8 mouse cellular contexts compared by ENCODE assay signal in genomic region chr10:80160455-80161371, GRCm38 (mm10). TPM values are rescaled to one million over a fixed set of nuclear protein-coding genes. Genes with fewer than 3 reads are reported as not detected.
DNase-seq lines count a peak whose midpoint lies in the region; ATAC-seq lines count a peak whose summit lies in the region.

No protein-coding gene starts in this region.

- H3K27me3 ChIP-seq in embryonic facial prominence, embryonic 13.5 days, result no peaks in the 10 kb centered on the region
- no peaks in the 10 kb centered on the region for H3K27me3 ChIP-seq in heart, embryonic 12.5 days (replicated peaks)
- no peaks in the 10 kb centered on the region for H3K27me3 ChIP-seq in kidney, embryonic 16.5 days (ENCODE audit: insufficient read depth, low read length)

- peak overlapping the region; percentile 76 for H3K4me2 ChIP-seq in embryonic facial prominence, embryonic 13.5 days
- H3K4me2 ChIP-seq in heart, embryonic 12.5 days, result peak overlapping the region; percentile 86
- peak overlapping the region; percentile 66 for H3K4me2 ChIP-seq in kidney, embryonic 16.5 days (replicated peaks; ENCODE audit: low read depth, low read length)

- peaks cover 20% of the 10 kb centered on the region for H3K36me3 ChIP-seq in embryonic facial prominence, embryonic 13.5 days
- peaks cover 22% of the 10 kb centered on the region for H3K36me3 ChIP-seq in heart, embryonic 12.5 days
- H3K36me3 ChIP-seq in kidney, embryonic 16.5 days (ENCODE audit: insufficient read depth, low read length), result peaks cover 19% of the 10 kb centered on the region

- peak; percentile 90 for DNase-seq in 416B (ENCODE audit: low read depth)
- DNase-seq in adipocyte (ENCODE audit: low spot score), result peak; percentile 95
- peak; percentile 92 for DNase-seq in lung, postnatal 36 days
- peak; percentile 58 for DNase-seq in spleen, adult 12 weeks (ENCODE audit: low spot score)
- no peak for DNase-seq in c-Kit-positive CD71-positive TER-119-positive erythroid progenitor cells, embryonic 14.5 days (ENCODE audit: low spot score)

- no peaks in the 10 kb centered on the region for H3K9me3 ChIP-seq in embryonic facial prominence, embryonic 13.5 days
- no peaks in the 10 kb centered on the region for H3K9me3 ChIP-seq in heart, embryonic 12.5 days (replicated peaks)
- H3K9me3 ChIP-seq in kidney, embryonic 16.5 days (ENCODE audit: low read length), result no peaks in the 10 kb centered on the region

- H3K9ac ChIP-seq in embryonic facial prominence, embryonic 13.5 days, result peak overlapping the region; percentile 59
- peak overlapping the region; percentile 78 for H3K9ac ChIP-seq in heart, embryonic 12.5 days
- peak overlapping the region; percentile 63 for H3K9ac ChIP-seq in kidney, embryonic 16.5 days (replicated peaks; ENCODE audit: low read length)

- H3K27ac ChIP-seq in embryonic facial prominence, embryonic 13.5 days, result peak overlapping the region; percentile 95
- peak overlapping the region; percentile 97 for H3K27ac ChIP-seq in heart, embryonic 12.5 days (ENCODE audit: poor library complexity, severe bottlenecking)
- H3K27ac ChIP-seq in kidney, embryonic 16.5 days (ENCODE audit: low read length), result peak overlapping the region; percentile 99

- H3K4me3 ChIP-seq in embryonic facial prominence, embryonic 13.5 days, result peak overlapping the region; percentile 47
- peak overlapping the region; percentile 41 for H3K4me3 ChIP-seq in heart, embryonic 12.5 days
- peak overlapping the region; percentile 47 for H3K4me3 ChIP-seq in kidney, embryonic 16.5 days (ENCODE audit: low read length)

- peaks cover 90% of the 10 kb centered on the region for H3K4me1 ChIP-seq in embryonic facial prominence, embryonic 13.5 days
- peaks cover 92% of the 10 kb centered on the region for H3K4me1 ChIP-seq in heart, embryonic 12.5 days (replicated peaks)
- peaks cover 93% of the 10 kb centered on the region for H3K4me1 ChIP-seq in kidney, embryonic 16.5 days (ENCODE audit: insufficient read depth, low read length)

- no peak for ATAC-seq in embryonic facial prominence, embryonic 13.5 days (ENCODE audit: insufficient number of reproducible peaks, insufficient read depth, low FRiP score, low TSS enrichment, low read depth)
- ATAC-seq in heart, embryonic 12.5 days (ENCODE audit: insufficient number of reproducible peaks, low FRiP score), result 0 out of 2 replicates have a peak, but pooled peaks have one; percentile 6
- peak; percentile 24 for ATAC-seq in kidney, embryonic 16.5 days (ENCODE audit: low FRiP score, low TSS enrichment)

- under 1% methylated on average over 33 of the region's 33 CpGs for WGBS in embryonic facial prominence, embryonic 13.5 days
- under 1% methylated on average over 33 of the region's 33 CpGs for WGBS in heart, embryonic 12.5 days
- WGBS in kidney, embryonic 16.5 days, result under 1% methylated on average over 33 of the region's 33 CpGs

RNA-seq across cellular contexts. Expression of gene Cirbp, which starts 5.1 kb away (rescaled TPM):
- polyA plus RNA-seq in embryonic facial prominence, embryonic 13.5 days (2015; fragmentation: Nextera tagmentation; extraction: Ambion mirVana), result 142 and 162 TPM in 2 replicates
- 110 and 118 TPM in 2 replicates for polyA plus RNA-seq in heart, embryonic 12.5 days (2016; fragmentation: Nextera tagmentation; extraction: Ambion mirVana)
- polyA plus RNA-seq in kidney, embryonic 16.5 days (2015; fragmentation: Nextera tagmentation; extraction: Ambion mirVana), result 96.2 and 101 TPM in 2 replicates

RNA-seq across cellular contexts. Expression of gene 1600002K03Rik, which starts 12.0 kb away (rescaled TPM):
- polyA plus RNA-seq in embryonic facial prominence, embryonic 13.5 days (2015; fragmentation: Nextera tagmentation; extraction: Ambion mirVana), result 11.0 and 11.6 TPM in 2 replicates
- polyA plus RNA-seq in heart, embryonic 12.5 days (2016; fragmentation: Nextera tagmentation; extraction: Ambion mirVana), result 10.4 and 11.7 TPM in 2 replicates
- polyA plus RNA-seq in kidney, embryonic 16.5 days (2015; fragmentation: Nextera tagmentation; extraction: Ambion mirVana), result 15.2 and 15.3 TPM in 2 replicates

RNA-seq across cellular contexts. Expression of gene Midn, which starts 12.6 kb away (rescaled TPM):
- 21.2 and 25.7 TPM in 2 replicates for polyA plus RNA-seq in embryonic facial prominence, embryonic 13.5 days (2015; fragmentation: Nextera tagmentation; extraction: Ambion mirVana)
- polyA plus RNA-seq in heart, embryonic 12.5 days (2016; fragmentation: Nextera tagmentation; extraction: Ambion mirVana), result 25.9 and 28.9 TPM in 2 replicates
- polyA plus RNA-seq in kidney, embryonic 16.5 days (2015; fragmentation: Nextera tagmentation; extraction: Ambion mirVana), result 15.9 and 16.8 TPM in 2 replicates

RNA-seq across cellular contexts. Expression of gene Efna2, which starts 18.6 kb away (rescaled TPM):
- polyA plus RNA-seq in embryonic facial prominence, embryonic 13.5 days (2015; fragmentation: Nextera tagmentation; extraction: Ambion mirVana), result 26.8 and 38.8 TPM in 2 replicates
- polyA plus RNA-seq in heart, embryonic 12.5 days (2016; fragmentation: Nextera tagmentation; extraction: Ambion mirVana), result 16.6 and 17.2 TPM in 2 replicates
- 11.0 and 11.8 TPM in 2 replicates for polyA plus RNA-seq in kidney, embryonic 16.5 days (2015; fragmentation: Nextera tagmentation; extraction: Ambion mirVana)

RNA-seq across cellular contexts. Expression of gene Cbarp, which starts 20.1 kb away (rescaled TPM):
- polyA plus RNA-seq in embryonic facial prominence, embryonic 13.5 days (2015; fragmentation: Nextera tagmentation; extraction: Ambion mirVana), result 6.8 and 9.8 TPM in 2 replicates
- 1.7 and 3.6 TPM in 2 replicates for polyA plus RNA-seq in heart, embryonic 12.5 days (2016; fragmentation: Nextera tagmentation; extraction: Ambion mirVana)
- polyA plus RNA-seq in kidney, embryonic 16.5 days (2015; fragmentation: Nextera tagmentation; extraction: Ambion mirVana), result 6.4 and 7.3 TPM in 2 replicates
